Mouse (Mus musculus) hindbrain, embryonic 14.5 days (tissue): ENCODE data around the gene Fam131a. TPM values are rescaled to one million over a fixed set of nuclear protein-coding genes. Genes with fewer than 3 reads are reported as not detected.

Source experiments
- ATAC-seq: fragments of 200-750 bp; cut with Nextera tagmentation; 2 replicates; pipeline ENCODE4 v1.8.0; 2017; ENCODE audit warnings: moderate number of reproducible peaks, mild to moderate bottlenecking, moderate TSS enrichment, moderate library complexity; ENCODE audit not compliant: low FRiP score
- DNase-seq: peaks from one replicate; pipeline ENCODE4 v3.0.0-alpha.2; 2015; ENCODE audit warnings: low spot score
- H3K27ac ChIP-seq: fragments of 300-500 bp; sonication (generic); 2 replicates; pipeline ENCODE4 v1.5.1; 2014; ENCODE audit warnings: mild to moderate bottlenecking, moderate library complexity
- H3K27me3 ChIP-seq: fragments of 300-500 bp; sonication (generic); 2 replicates; pipeline ENCODE4 v1.6.1; 2014; ENCODE audit warnings: mild to moderate bottlenecking, low read length, mixed read lengths; ENCODE audit not compliant: control insufficient read depth, insufficient read depth
- H3K36me3 ChIP-seq: fragments of 300-500 bp; sonication (generic); replicated peaks from 2 replicates; pipeline ENCODE4 v1.6.1; 2014; ENCODE audit not compliant: control insufficient read depth, insufficient read depth
- H3K4me1 ChIP-seq: fragments of 300-500 bp; sonication (generic); replicated peaks from 2 replicates; pipeline ENCODE4 v1.6.1; 2014; ENCODE audit warnings: antibody characterized with exemption, low read length, mixed read lengths; ENCODE audit not compliant: control insufficient read depth, insufficient read depth
- H3K4me2 ChIP-seq: fragments of 300-500 bp; sonication (generic); replicated peaks from 2 replicates; pipeline ENCODE4 v1.6.1; 2014; ENCODE audit warnings: mild to moderate bottlenecking, moderate library complexity
- H3K4me3 ChIP-seq: fragments of 300-500 bp; sonication (generic); replicated peaks from 2 replicates; pipeline ENCODE4 v1.5.1; 2014; ENCODE audit warnings: mild to moderate bottlenecking, low read length
- H3K9ac ChIP-seq: fragments of 300-500 bp; sonication (generic); 2 replicates; pipeline ENCODE4 v1.6.1; 2014
- H3K9me3 ChIP-seq: fragments of 300-500 bp; sonication (generic); 2 replicates; pipeline ENCODE4 v1.6.1; 2016; ENCODE audit warnings: low read length; ENCODE audit not compliant: control insufficient read depth
- WGBS: fragments of 180-500 bp; shearing (Covaris S2); extraction: QIAGEN DNeasy Blood & Tissue Kit; methylation state at CpG from one replicate; pipeline ENCODE4 v1.1.7; 2014; 5-methylcytosine and 5-hydroxymethylcytosine counted together
- polyA plus RNA-seq: library from polyadenylated mRNA; unstranded; fragments of >200 nt; fragmentation: Nextera tagmentation; extraction: Ambion mirVana; gene quantifications from 2 replicates; pipeline ENCODE4 v1.2.1, GENCODE M21; 2014

The Fam131a gene
- polyA plus RNA-seq, 1 experiment from 2014 or later, result 41.8 TPM

GRCm38 (mm10) chr16:20714307-20715080 lies 21.5 kb downstream of the Fam131a start:
- peak overlapping the region; percentile 52 for H3K4me3 ChIP-seq
- H3K27me3 ChIP-seq, result no peaks in the 10 kb centered on the region
- H3K27ac ChIP-seq, result no peak overlapping the region
- DNase-seq (no peak), ATAC-seq (no peak)
- peak overlapping the region; percentile 92 for H3K4me2 ChIP-seq
- peak overlapping the region; percentile 72 for H3K9ac ChIP-seq
- H3K36me3 ChIP-seq, result peaks cover 39% of the 10 kb centered on the region
- H3K4me1 ChIP-seq, result peaks cover 36% of the 10 kb centered on the region
- WGBS, result 24% methylated on average over 11 of the region's 11 CpGs
- no peaks in the 10 kb centered on the region for H3K9me3 ChIP-seq

DNA sequence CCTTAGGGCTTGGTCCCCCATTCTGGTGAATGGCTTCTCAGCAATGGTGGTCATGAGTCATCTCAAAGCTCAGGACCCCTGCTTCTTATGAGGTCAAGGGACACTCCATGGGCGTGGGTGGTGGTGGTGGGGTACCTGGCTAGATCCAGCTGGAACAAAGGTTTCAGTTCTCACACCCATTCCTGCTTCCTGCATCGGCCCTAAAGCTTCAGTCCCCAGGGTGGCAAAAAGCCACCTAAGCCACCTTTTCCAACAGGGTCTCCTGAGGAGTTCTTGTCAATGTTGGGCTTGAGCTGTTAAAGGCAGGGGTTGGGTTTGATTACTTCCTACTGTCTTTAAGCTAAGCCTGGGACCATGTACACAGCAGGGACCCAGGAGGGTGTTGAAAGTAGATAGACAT lies 22.1 kb downstream of the Fam131a start:
- Histone ChIP-seq H3K4me3 (peak overlapping the region; percentile 52), H3K36me3 (peaks cover 39% of the 10 kb centered on the region), H3K4me2 (peak overlapping the region; percentile 92), H3K9ac (peak overlapping the region; percentile 72), H3K9me3 (no peaks in the 10 kb centered on the region), H3K4me1 (peaks cover 36% of the 10 kb centered on the region), H3K27ac (no peak overlapping the region), H3K27me3 (no peaks in the 10 kb centered on the region)
- 61% methylated on average over 2 of the region's 2 CpGs for WGBS
- DNase-seq (no peak), ATAC-seq (no peak)

GRCm38 (mm10) chr16:20715566-20715965 lies 22.5 kb downstream of the Fam131a start:
- ATAC-seq, result no peak; the same call in 1 of the 2 replicates

DNA sequence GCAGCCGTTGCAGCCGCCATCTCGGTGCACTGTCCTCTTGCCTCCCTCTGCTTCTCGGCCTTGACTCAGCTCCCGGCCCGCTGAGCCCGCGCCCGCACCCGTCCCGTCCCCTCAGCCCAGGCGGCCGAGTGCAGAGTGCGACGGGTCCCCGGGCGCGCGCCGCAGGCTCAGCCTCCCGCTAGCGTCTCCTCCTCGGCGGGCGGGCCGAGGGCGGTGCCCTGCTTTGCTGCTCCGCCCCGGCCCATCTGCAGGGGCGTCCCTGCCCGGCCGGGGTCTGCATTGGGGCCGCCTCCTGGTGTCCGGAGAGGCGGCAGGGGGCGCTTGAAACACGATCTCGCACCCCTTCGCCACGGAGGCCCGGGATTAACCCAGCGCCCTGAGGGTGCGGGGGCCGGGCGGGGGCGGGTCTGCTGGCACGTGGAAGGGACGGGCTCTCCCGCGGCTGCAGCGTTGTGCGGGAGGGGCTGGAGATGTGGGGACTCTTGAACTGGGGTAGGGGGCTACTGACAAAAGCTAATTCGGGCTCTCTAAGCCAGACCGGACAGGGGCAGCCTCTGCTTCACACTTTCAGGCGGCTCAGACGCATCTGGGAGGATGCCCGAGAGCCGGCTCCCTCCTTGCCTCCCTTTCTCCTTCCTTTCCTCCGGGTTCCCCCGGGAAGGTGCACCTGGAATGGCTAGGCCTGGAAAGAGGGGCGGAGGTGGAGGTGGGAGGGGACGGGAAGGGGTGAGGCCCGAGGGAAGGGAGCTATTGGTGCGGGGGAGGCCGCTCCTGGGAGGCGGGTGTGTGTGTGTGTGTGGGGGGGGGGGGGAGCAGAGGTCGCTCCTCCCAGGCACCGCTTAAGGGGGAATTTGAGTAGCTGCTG lies 23.2 kb downstream of the Fam131a start:
- peaks cover 41% of the 10 kb centered on the region for H3K36me3 ChIP-seq
- H3K9ac ChIP-seq, result peak overlapping the region; percentile 72
- peak; percentile 85 for ATAC-seq
- H3K4me1 ChIP-seq, result peaks cover 36% of the 10 kb centered on the region
- H3K9me3 ChIP-seq, result no peaks in the 10 kb centered on the region
- H3K4me2 ChIP-seq, result peak overlapping the region; percentile 92
- no peaks in the 10 kb centered on the region for H3K27me3 ChIP-seq
- peak overlapping the region; percentile 88 for H3K27ac ChIP-seq
- WGBS, result 1% methylated on average over 66 of the region's 68 CpGs
- H3K4me3 ChIP-seq, result peak overlapping the region; percentile 52
- peak; percentile 73 for DNase-seq

More at GRCm38 (mm10) chr16:20715566-20715965, 22.5 kb downstream of the Fam131a start:
- Histone ChIP-seq H3K27ac (peak overlapping the region; percentile 88), H3K4me1 (peaks cover 36% of the 10 kb centered on the region), H3K27me3 (no peaks in the 10 kb centered on the region), H3K4me2 (peak overlapping the region; percentile 92), H3K9ac (peak overlapping the region; percentile 72), H3K4me3 (peak overlapping the region; percentile 52), H3K36me3 (peaks cover 40% of the 10 kb centered on the region), H3K9me3 (no peaks in the 10 kb centered on the region)
- under 1% methylated on average over 12 of the region's 12 CpGs for WGBS
- no peak for DNase-seq

- 1% methylated on average over 8 of the region's 8 CpGs for WGBS
- H3K4me1 ChIP-seq, result peaks cover 36% of the 10 kb centered on the region
- H3K9ac ChIP-seq, result peak overlapping the region; percentile 72
- no peaks in the 10 kb centered on the region for H3K27me3 ChIP-seq
- H3K9me3 ChIP-seq, result no peaks in the 10 kb centered on the region
- peaks cover 41% of the 10 kb centered on the region for H3K36me3 ChIP-seq
- peak overlapping the region; percentile 92 for H3K4me2 ChIP-seq
- peak; percentile 19 for ATAC-seq
- no peak for DNase-seq
- peak overlapping the region; percentile 52 for H3K4me3 ChIP-seq
- peak overlapping the region; percentile 88 for H3K27ac ChIP-seq
Measured at GRCm38 (mm10) chr16:20716841-20717180, 23.8 kb downstream of the Fam131a start.

DNA sequence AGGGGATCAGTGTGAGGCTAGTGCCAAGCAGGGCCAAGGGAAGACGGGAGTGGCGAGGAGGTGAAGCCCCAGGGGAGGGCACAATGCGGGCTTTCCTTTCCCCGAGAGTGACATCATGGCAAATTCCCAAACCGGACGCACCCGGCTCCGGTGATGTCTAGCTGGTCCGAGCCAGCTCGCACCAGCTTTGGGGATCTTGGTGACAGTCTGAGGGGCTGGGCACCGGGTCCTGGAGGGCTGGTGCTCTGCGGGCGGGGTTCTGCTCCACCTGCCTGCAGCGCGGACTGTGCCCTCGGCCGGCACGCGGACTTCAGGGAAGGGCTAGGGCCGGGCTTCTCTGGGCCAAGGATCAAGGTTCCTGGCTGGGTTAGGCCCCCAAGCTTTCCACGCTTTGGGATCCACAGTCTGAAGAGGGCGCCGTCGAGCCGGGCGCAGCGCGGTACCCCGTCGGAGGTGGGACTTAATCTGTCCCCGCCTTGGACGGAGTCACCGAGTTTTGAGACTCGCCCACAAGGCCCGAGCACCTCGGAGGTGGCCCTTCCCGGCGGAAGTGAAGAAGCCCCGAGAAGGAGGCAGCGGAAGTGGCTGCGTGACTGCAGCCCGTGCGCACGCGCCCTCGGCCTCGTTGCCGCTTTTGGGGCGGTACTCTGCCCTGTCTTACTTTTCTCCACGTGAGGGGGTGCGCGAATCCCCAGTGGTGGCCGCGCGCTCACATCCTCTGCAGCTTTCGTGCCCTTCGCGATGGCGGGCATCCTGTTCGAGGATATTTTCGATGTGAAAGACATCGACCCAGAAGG lies 24.3 kb downstream of the Fam131a start, which contains the start of the genes Polr2h and Clcn2:
Gene Polr2h, plus strand, starts transcription at position 485 of the 797 bp plus-strand sequence.
Gene Clcn2, minus strand, starts transcription at position 566 of the 797 bp plus-strand sequence.
- ATAC-seq (peak; percentile 84), DNase-seq (peak; percentile 92)
- Histone ChIP-seq H3K4me1 (peaks cover 36% of the 10 kb centered on the region), H3K9me3 (no peaks in the 10 kb centered on the region), H3K27me3 (no peaks in the 10 kb centered on the region), H3K9ac (peak within 1 kb of the TSS; percentile 72), H3K4me2 (peak within 1 kb of the TSS; percentile 92), H3K27ac (peak within 1 kb of the TSS; percentile 88), H3K36me3 (peaks cover 41% of the 10 kb centered on the region), H3K4me3 (peak within 1 kb of the TSS; percentile 52)
- WGBS, result under 1% methylated on average over 61 of the region's 62 CpGs

DNA sequence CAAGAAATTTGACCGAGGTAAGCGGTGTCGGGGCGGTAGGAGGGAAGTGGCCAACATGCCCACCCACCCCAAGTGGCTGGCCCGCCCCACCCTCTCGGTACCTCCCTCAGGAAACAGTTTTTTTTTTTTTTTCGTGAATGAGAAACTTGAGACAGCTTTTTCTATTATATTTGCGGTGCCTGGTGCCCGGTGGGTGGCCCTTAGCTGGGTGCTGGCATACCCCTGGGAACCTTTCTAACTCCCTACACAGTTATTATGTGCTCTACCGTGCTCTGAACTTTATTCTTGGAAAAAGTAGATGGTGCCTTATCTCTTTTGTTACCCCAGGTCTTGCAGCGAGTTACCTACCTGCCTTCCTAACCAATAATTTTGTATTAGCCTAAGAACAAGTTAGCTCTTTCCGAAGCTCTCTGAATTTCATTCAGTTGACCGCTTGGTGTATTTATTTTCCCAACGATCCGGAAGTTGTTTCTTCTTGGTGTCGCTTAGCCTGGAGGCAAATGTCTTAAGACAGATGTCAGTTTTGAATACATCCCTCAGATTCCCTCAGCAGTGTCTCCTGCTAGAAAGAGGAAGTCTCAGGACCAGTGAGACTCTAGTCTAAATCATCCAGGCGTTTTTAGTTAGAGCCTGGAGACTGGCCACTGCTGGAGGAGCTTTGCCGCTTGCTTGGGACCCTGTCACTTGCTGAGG lies 25.1 kb downstream of the Fam131a start:
- H3K9me3 ChIP-seq, result no peaks in the 10 kb centered on the region
- WGBS, result 4% methylated on average over 18 of the region's 18 CpGs
- peak overlapping the region; percentile 92 for H3K4me2 ChIP-seq
- H3K4me1 ChIP-seq, result peaks cover 35% of the 10 kb centered on the region
- H3K36me3 ChIP-seq, result peaks cover 38% of the 10 kb centered on the region
- no peak for DNase-seq
- peak overlapping the region; percentile 88; the same call in 1 of the 2 replicates for H3K27ac ChIP-seq
- peak overlapping the region; percentile 72 for H3K9ac ChIP-seq
- ATAC-seq, result no peak; the same call in 1 of the 2 replicates
- peak overlapping the region; percentile 52 for H3K4me3 ChIP-seq
- H3K27me3 ChIP-seq, result no peaks in the 10 kb centered on the region

DNA sequence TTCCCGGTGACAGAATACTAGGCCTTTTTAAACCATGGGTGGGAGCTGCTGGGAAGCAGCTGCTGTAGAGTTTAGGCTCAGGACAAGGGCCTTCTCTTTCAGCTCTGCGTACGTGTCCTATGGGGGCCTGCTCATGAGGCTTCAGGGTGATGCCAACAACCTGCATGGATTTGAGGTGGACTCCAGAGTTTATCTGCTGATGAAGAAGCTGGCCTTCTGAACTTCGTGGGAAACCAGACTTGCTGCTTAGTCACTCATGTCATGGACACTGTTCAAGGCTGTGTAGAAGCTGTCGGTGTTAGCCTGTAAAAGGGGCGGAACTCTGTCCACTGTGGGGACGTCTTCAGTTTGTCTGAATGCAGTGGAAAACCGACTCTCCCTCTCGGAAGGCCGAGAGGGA lies 28.8 kb downstream of the Fam131a start:
- WGBS, result 89% methylated on average over 10 of the region's 10 CpGs
- no peak overlapping the region for H3K27ac ChIP-seq
- peaks cover 34% of the 10 kb centered on the region for H3K36me3 ChIP-seq
- no peak overlapping the region for H3K4me2 ChIP-seq
- H3K4me3 ChIP-seq, result no peak overlapping the region
- no peak for ATAC-seq
- no peak overlapping the region for H3K9ac ChIP-seq
- no peaks in the 10 kb centered on the region for H3K9me3 ChIP-seq
- H3K4me1 ChIP-seq, result peaks cover 9% of the 10 kb centered on the region
- no peaks in the 10 kb centered on the region for H3K27me3 ChIP-seq
- DNase-seq, result no peak
